Mouse (Mus musculus) hindbrain, embryonic 13.5 days (tissue): ENCODE data around the gene Tead2. TPM values are rescaled to one million over a fixed set of nuclear protein-coding genes. Genes with fewer than 3 reads are reported as not detected.

Experiments used
- ATAC-seq: fragments of 200-750 bp; cut with Nextera tagmentation; 2 replicates; pipeline ENCODE4 v1.8.0; 2017; ENCODE audit warnings: moderate TSS enrichment; ENCODE audit not compliant: low FRiP score
- H3K27ac ChIP-seq: fragments of 300-500 bp; sonication (generic); 2 replicates; pipeline ENCODE4 v1.5.1; 2015; ENCODE audit warnings: inconsistent platforms, mild to moderate bottlenecking, moderate library complexity
- H3K27me3 ChIP-seq: fragments of 300-500 bp; sonication (generic); 2 replicates; pipeline ENCODE4 v1.6.1; 2015; ENCODE audit warnings: mild to moderate bottlenecking, inconsistent platforms
- H3K36me3 ChIP-seq: fragments of 300-500 bp; sonication (generic); 2 replicates; pipeline ENCODE4 v1.6.1; 2015; ENCODE audit warnings: mild to moderate bottlenecking, inconsistent platforms
- H3K4me1 ChIP-seq: fragments of 300-500 bp; sonication (generic); replicated peaks from 2 replicates; pipeline ENCODE4 v1.6.1; 2015; ENCODE audit warnings: inconsistent platforms
- H3K4me2 ChIP-seq: fragments of 300-500 bp; sonication (generic); 2 replicates; pipeline ENCODE4 v1.6.1; 2015; ENCODE audit warnings: inconsistent platforms, mild to moderate bottlenecking, moderate library complexity
- H3K4me3 ChIP-seq: fragments of 300-500 bp; sonication (generic); 2 replicates; pipeline ENCODE4 v1.5.1; 2015; ENCODE audit warnings: mild to moderate bottlenecking, inconsistent platforms
- H3K9ac ChIP-seq: fragments of 300-500 bp; sonication (generic); 2 replicates; pipeline ENCODE4 v1.6.1; 2015; ENCODE audit warnings: mild to moderate bottlenecking, inconsistent platforms
- H3K9me3 ChIP-seq: fragments of 300-500 bp; sonication (generic); 2 replicates; pipeline ENCODE4 v1.6.1; 2016; ENCODE audit warnings: inconsistent platforms
- WGBS: fragments of 180-500 bp; shearing (Covaris S2); methylation state at CpG from one replicate; pipeline ENCODE4 v1.1.7; 2015; 5-methylcytosine and 5-hydroxymethylcytosine counted together
- polyA plus RNA-seq: library from polyadenylated mRNA; unstranded; fragments of >200 nt; fragmentation: Nextera tagmentation; extraction: Ambion mirVana; gene quantifications from 2 replicates; pipeline ENCODE4 v1.2.1, GENCODE M21; 2015

Tead2 gene
- polyA plus RNA-seq, 1 experiment from 2014 or later: 79.2 TPM

DNA sequence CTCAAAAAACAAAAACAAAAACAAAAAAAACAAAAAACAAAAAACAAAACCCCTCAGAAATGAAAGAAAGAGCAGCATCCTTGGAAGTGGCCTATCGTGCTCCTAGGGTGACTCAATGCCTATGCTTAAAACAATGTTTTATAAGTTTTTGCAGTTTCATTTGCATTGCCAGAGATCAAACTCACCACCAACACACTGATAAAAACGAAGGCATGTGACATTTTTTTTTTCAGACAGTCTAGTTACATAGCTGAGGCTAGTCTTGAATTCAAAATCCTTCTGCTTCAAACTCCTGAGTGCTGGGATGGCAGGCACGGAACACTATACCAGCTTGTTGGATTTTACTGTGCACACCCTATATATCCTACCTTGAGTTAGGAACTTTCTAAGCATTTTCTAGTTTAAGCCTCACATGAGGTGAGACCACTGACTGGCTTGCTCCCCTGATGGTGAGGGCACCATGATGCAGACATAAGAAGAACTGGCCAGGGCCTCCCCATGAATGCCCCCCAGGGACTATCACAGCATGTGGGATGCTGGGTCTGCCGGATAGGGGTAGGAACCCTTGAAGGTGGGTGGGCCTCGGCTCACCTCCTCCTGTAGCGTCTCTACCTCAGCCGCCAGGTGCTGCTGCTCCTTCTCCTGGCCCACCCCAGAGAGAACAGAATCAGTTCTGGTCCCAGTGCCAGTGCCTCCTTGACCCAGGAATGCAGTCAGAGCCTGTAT lies 22.8 kb upstream of the Tead2 start:
- ATAC-seq: no peak
- H3K9ac ChIP-seq: no peak overlapping the region
- WGBS: 83% methylated on average over 7 of the region's 7 CpGs

DNA sequence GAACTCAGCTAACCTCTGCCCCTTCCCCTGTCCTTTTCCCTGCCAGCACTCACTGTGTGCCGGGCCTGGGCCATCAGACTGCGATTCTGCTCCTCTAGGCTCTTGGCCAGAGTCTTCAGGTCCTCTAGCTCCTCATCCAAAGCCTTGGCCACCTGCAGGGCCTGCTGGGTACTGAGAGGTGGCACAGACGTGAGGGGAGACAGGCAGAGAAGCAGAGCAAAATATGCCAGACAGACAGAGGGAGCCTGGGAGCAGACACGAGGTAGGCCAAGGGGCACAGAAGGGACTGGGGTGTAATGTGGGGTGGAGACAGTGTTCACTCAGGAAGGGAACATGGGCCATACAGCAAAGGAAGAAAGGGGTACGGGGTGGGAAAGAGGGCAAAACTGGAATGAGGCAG lies 22.1 kb upstream of the Tead2 start:
- 49% methylated on average over 5 of the region's 5 CpGs for WGBS
- Histone ChIP-seq H3K36me3 (no peaks in the 10 kb centered on the region), H3K4me2 (no peak overlapping the region), H3K9me3 (no peaks in the 10 kb centered on the region), H3K4me3 (no peak overlapping the region), H3K27me3 (peaks cover 48% of the 10 kb centered on the region), H3K4me1 (peaks cover 11% of the 10 kb centered on the region), H3K9ac (peak overlapping the region; percentile 46), H3K27ac (no peak overlapping the region)
- no peak for ATAC-seq

More for the DNA sequence above, 22.8 kb upstream of the Tead2 start:
- no peaks in the 10 kb centered on the region for H3K36me3 ChIP-seq
- H3K4me1 ChIP-seq: peaks cover 6% of the 10 kb centered on the region; the same call in 1 of the 2 replicates
- H3K27me3 ChIP-seq: peaks cover 55% of the 10 kb centered on the region
- no peak overlapping the region for H3K4me2 ChIP-seq
- H3K9me3 ChIP-seq: no peaks in the 10 kb centered on the region
- no peak overlapping the region for H3K27ac ChIP-seq
- H3K4me3 ChIP-seq: no peak overlapping the region

DNA sequence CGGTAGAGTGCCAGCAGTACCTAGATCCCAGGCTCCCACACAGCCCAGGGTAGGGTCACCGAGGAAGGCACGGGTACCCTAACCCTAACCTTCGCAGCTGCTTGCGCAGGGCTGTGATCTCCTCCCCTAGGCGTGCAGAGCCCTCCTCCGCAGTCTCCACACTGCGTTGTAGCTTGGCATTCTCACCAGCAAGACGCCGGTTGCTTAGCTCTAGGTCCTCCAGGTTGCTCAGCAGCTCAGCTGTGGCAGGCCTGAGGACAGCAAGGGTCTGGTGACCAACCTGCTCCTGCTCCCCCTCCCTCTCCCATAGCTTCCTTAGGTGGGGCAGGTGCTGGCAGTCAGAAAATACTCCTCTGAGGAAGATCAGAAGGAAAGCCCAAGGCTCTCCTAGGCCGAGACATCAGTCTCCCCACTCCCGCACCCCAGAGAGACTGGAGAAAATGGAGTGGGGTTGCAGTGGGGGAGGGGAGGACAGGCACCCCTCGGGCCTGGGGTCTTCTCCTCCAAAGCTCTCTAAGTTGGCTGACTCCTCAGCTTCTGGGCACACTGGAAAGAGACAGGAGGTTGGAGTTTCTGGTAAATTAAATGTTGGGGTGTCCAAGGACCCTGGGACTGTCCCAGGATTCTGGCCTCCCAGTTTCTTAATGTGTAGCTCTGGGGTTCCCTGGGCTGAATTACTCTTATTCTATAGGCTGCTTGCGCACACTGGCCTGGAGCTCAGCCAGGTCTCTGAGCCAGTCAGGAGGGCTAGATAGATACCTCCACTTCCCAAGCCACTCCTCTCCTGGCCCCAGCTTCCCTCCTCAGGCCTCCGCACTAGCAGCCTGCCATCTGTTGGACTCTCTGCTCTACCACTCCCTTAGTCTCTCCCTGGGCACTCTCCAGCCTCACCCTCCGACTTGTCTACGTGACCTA lies 21.4 kb upstream of the Tead2 start:
- no peak overlapping the region for H3K4me2 ChIP-seq
- H3K9ac ChIP-seq: no peak overlapping the region
- no peaks in the 10 kb centered on the region for H3K36me3 ChIP-seq
- H3K9me3 ChIP-seq: no peaks in the 10 kb centered on the region
- H3K4me3 ChIP-seq: no peak overlapping the region
- H3K4me1 ChIP-seq: peaks cover 12% of the 10 kb centered on the region
- 74% methylated on average over 17 of the region's 17 CpGs for WGBS
- no peak overlapping the region for H3K27ac ChIP-seq
- peaks cover 41% of the 10 kb centered on the region for H3K27me3 ChIP-seq
- no peak for ATAC-seq

DNA sequence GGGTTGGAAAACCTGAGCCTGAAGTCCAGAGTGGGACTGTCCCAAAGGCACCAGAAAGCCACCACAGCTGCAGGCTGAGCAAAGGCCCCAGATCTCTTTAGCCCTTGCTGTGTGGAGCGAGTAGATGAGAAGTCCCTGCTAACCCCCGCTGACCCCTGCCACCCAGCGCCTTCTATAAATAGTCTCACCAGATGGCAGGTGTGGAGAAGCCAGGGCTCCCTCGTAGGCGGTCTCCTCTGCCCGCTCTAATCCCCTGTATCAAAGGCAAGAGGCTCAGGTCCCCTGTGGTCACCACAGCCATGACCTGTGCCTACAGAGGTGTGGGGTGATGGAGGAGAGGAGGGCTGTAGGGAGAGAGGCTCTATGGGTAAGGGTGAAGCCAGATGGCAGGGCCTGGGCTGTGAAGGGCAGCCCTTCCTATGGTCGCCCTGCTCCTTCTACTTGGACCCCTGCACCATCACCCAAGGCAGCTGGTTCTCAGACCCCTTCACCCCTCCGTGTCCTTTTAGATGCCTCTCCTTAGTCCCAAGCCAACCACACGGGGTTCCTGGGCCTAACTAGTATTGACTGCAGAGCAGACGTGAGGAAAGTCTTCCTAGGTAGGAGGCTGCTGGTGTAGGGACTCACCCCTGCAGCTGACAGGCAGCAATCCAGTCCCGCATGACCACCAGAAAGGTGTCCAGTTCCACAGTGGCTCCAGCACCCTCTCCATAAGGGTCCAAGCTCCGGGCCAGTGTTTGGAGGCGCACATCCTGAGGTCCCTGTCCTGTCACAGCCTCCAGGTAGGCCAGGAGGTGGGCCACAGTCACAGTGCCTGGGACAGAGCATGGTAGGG lies 20.0 kb upstream of the Tead2 start:
- Histone ChIP-seq H3K4me1 (peaks cover 12% of the 10 kb centered on the region), H3K27me3 (peaks cover 27% of the 10 kb centered on the region), H3K9ac (no peak overlapping the region), H3K27ac (no peak overlapping the region), H3K9me3 (no peaks in the 10 kb centered on the region), H3K4me2 (no peak overlapping the region), H3K36me3 (no peaks in the 10 kb centered on the region), H3K4me3 (no peak overlapping the region)
- no peak for ATAC-seq
- 67% methylated on average over 13 of the region's 13 CpGs for WGBS

DNA sequence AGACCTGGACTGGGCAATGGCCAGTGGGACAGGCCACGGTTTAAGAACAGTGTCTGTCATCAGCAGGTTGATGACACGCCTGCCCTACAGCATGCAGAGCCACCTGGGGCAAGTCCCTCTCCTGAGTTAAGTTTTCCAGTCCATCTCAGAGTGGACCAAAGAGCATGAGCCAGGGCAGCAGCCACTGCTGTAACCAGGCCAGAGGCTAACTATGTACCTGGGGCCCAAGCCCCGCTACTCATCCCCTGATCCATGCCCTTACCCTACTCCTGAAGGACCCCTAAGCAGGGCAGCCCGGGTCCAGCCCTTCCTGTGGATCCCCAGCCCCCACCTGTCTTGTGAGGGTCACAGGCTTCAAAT lies 19.4 kb upstream of the Tead2 start:
- 85% methylated on average over 4 of the region's 4 CpGs for WGBS
- Histone ChIP-seq H3K4me2 (no peak overlapping the region), H3K4me1 (peaks cover 12% of the 10 kb centered on the region), H3K27me3 (peaks cover 22% of the 10 kb centered on the region), H3K9ac (no peak overlapping the region), H3K36me3 (no peaks in the 10 kb centered on the region), H3K9me3 (no peaks in the 10 kb centered on the region), H3K27ac (no peak overlapping the region), H3K4me3 (no peak overlapping the region)
- no peak for ATAC-seq

DNA sequence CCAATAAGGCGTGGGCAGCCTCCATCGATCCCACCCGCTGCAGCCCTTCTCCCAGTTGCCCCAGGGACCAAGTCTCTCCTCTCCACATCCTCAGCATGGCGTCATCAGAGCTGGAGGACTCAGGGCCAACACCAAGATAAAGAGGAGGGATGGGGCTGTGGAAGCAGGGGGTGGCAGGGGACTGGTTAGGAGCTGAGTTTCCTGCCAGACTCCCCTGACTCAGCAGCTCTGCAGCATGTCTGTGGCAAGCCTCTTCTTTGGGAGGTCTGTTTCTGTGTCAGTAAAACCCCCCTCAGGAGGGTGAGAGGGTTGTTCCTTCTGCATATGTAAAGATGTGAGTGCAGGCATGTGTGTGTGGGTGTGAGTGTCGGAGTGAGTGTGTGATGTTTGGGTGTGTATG lies 18.6 kb upstream of the Tead2 start:
- H3K27ac ChIP-seq: no peak overlapping the region
- H3K4me1 ChIP-seq: peaks cover 7% of the 10 kb centered on the region
- no peaks in the 10 kb centered on the region for H3K36me3 ChIP-seq
- no peak overlapping the region for H3K4me3 ChIP-seq
- no peak overlapping the region for H3K4me2 ChIP-seq
- H3K27me3 ChIP-seq: peaks cover 22% of the 10 kb centered on the region
- no peaks in the 10 kb centered on the region for H3K9me3 ChIP-seq
- 75% methylated on average over 5 of the region's 5 CpGs for WGBS
- peak overlapping the region; percentile 40; the same call in 1 of the 2 replicates for H3K9ac ChIP-seq
- no peak for ATAC-seq

DNA sequence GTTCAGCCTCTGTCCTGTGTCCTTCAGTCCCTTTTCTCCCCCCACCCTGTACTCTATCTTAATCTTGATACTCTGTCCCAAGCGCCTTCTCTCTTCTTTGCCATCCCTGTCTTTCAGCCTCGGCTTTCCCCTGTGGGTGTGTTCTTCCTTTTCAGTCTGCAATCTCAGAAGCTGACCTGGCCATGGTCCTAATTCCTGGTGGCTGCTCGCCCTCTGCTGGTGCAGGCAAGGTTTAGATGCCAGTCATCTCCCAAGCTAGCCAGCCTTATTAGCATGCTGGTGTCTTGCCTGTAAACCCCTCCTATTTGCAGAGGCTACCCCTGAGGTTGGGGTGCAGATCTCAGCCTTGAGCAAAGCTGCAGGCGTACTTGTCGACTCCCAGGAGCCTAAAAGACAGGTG lies 17.1 kb upstream of the Tead2 start:
- H3K27me3 ChIP-seq: peaks cover 26% of the 10 kb centered on the region
- no peak overlapping the region for H3K4me3 ChIP-seq
- peaks cover 5% of the 10 kb centered on the region; the same call in 1 of the 2 replicates for H3K4me1 ChIP-seq
- H3K36me3 ChIP-seq: no peaks in the 10 kb centered on the region
- WGBS: 14% methylated on average over 5 of the region's 5 CpGs
- H3K9me3 ChIP-seq: no peaks in the 10 kb centered on the region
- H3K4me2 ChIP-seq: no peak overlapping the region
- H3K9ac ChIP-seq: no peak overlapping the region
- ATAC-seq: peak; percentile 62; the same call in 1 of the 2 replicates
- no peak overlapping the region for H3K27ac ChIP-seq

DNA sequence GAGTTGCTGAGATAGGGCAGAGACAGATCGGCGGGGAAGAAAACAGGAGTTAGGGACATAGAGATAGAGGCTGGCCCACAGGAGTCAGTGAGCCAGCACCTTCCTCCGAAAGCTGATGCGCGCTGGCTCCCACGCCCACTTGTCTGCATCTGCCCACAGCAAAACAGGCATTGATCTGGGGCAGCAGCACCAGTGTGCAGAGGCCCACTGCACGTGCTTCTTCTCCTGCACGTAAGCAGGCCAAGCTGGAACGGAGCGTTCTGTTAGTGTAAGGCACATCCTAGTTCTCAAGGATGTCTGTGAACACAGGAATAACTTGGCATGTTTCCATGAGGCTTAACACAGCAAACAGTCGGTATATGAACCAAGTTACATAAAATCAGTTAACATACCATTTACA lies 16.6 kb upstream of the Tead2 start:
- peaks cover 27% of the 10 kb centered on the region for H3K27me3 ChIP-seq
- H3K9ac ChIP-seq: 0 out of 2 replicates have a peak overlapping the region, but pooled peaks have one; percentile 6
- no peak overlapping the region for H3K27ac ChIP-seq
- no peak for ATAC-seq
- 83% methylated on average over 11 of the region's 11 CpGs for WGBS
- H3K4me2 ChIP-seq: no peak overlapping the region
- no peak overlapping the region for H3K4me3 ChIP-seq
- H3K4me1 ChIP-seq: peaks cover 6% of the 10 kb centered on the region; the same call in 1 of the 2 replicates
- H3K9me3 ChIP-seq: no peaks in the 10 kb centered on the region
- H3K36me3 ChIP-seq: no peaks in the 10 kb centered on the region

DNA sequence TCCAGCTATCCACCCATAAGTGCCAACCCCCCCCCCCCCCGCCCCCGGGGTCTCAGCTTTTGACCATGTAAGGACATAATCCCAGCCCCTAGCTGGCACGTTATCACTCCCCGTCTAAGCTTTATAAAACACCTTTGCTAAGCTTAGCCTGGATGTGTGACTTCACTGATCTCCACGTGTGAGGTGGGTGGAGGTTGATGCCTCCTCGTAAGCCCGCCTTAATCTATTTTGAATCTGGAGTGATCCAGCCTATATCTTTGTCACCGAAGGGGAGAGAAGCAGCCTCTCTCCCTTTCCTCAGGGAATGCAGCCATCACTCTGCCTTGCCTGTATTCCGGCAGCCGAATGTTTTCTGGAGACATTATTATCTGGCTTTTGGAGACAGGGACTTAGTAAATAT lies 12.9 kb upstream of the Tead2 start:
- no peak overlapping the region for H3K27ac ChIP-seq
- no peaks in the 10 kb centered on the region for H3K36me3 ChIP-seq
- H3K4me3 ChIP-seq: no peak overlapping the region
- no peaks in the 10 kb centered on the region for H3K9me3 ChIP-seq
- 67% methylated on average over 10 of the region's 10 CpGs for WGBS
- no peak overlapping the region for H3K4me2 ChIP-seq
- no peak for ATAC-seq
- no peak overlapping the region for H3K9ac ChIP-seq
- H3K27me3 ChIP-seq: peaks cover 13% of the 10 kb centered on the region
- peaks cover 10% of the 10 kb centered on the region; the same call in 1 of the 2 replicates for H3K4me1 ChIP-seq

DNA sequence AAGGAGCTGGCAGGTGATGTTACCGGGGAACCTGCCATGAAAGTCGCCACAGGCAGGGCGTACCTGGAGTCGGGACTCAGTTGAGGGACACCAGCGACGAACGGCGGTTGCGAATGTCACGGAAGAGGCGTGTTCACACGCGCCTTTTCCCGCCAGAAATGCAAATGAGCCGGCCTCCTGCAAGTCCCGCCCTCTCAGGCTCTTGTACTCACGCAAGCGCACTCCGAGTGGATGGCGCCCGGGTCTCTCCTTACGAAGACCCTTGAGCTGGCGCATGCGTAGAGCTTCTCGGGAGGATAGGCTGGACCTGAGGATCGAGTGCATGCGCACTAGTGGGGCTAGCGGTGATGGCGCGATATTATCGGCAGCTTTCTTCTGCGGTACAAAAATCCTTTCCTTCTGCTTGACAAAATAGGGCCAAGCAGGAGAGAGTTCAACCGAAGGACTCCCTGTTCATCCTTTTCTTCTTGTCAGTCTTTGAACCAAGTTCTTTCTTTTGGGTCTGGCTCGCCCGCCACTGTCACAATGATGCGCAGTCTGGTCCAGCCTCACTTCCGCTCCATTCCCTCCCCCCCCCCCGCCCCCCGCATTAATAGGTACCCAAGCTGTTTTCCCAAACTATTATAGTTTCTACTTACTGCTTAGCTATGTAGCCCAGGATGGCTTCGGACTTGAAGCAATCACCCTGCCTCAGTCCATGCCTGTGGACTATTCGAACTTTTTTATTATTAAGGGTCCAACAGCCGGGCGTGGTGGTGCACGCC lies 11.0 kb upstream of the Tead2 start, which contains the start of gene Ccdc155:
Gene Ccdc155, minus strand, starts transcription at position 513 of the 764 bp plus-strand sequence.
- WGBS: 8% methylated on average over 44 of the region's 44 CpGs
- peaks cover 20% of the 10 kb centered on the region for H3K27me3 ChIP-seq
- no peaks in the 10 kb centered on the region for H3K36me3 ChIP-seq
- ATAC-seq: peak; percentile 97
- peak within 1 kb of the TSS; percentile 88 for H3K27ac ChIP-seq
- peak within 1 kb of the TSS; percentile 62 for H3K4me2 ChIP-seq
- H3K9me3 ChIP-seq: no peaks in the 10 kb centered on the region
- peak within 1 kb of the TSS; percentile 47 for H3K4me3 ChIP-seq
- H3K4me1 ChIP-seq: peaks cover 5% of the 10 kb centered on the region; the same call in 1 of the 2 replicates
- peak within 1 kb of the TSS; percentile 69 for H3K9ac ChIP-seq

DNA sequence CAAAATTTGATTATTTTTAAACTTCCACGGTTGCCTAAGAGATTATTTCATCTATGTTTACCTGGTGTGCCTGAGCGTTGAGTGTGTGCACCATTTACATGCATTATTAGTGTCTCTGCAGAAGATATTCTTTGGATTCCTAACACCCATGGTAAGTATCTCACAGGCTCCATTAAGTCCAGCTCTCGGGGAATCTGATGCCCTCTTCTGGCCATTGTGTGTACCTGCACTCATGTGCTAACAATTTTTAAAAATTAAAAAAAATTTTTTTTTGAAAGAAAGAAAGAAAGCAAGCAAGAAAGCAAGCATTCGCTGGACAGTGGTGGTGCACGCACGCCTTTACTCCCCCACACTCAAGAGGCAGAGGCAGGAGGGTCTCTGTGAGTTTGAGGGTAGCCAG lies 7.3 kb upstream of the Tead2 start:
- WGBS: 82% methylated on average over 6 of the region's 6 CpGs
- Histone ChIP-seq H3K36me3 (no peaks in the 10 kb centered on the region), H3K4me1 (peaks cover 5% of the 10 kb centered on the region; the same call in 1 of the 2 replicates), H3K4me2 (no peak overlapping the region), H3K9me3 (no peaks in the 10 kb centered on the region), H3K27ac (no peak overlapping the region), H3K9ac (no peak overlapping the region), H3K27me3 (peaks cover 44% of the 10 kb centered on the region), H3K4me3 (no peak overlapping the region)
- no peak for ATAC-seq
